ENCODE assay signal across 22 mouse cellular contexts in genomic region chr2:179985695-179986094, GRCm38 (mm10). TPM values are rescaled to one million over a fixed set of nuclear protein-coding genes. Genes with fewer than 3 reads are reported as not detected.
A peak's percentile ranks its signal among the peaks of the same experiment; 100 is the strongest.
DNase-seq lines count a peak whose midpoint lies in the region; ATAC-seq lines count a peak whose summit lies in the region.
"Had no signal": no experiment of that assay in that cellular context is flagged by ENCODE, and none has a peak within 500 bp of the region (broad histone marks: within the 10 kb centered on the region; RNA-seq: fewer than 3 reads in every experiment).

No protein-coding gene starts in this region.

- no peak overlapping the region for H3K4me2 ChIP-seq in embryonic facial prominence, embryonic 12.5 days (replicated peaks)
- no peak overlapping the region for H3K4me2 ChIP-seq in hindbrain, embryonic 11.5 days (replicated peaks; ENCODE audit: low read depth, low read length)
- H3K4me2 ChIP-seq in hindbrain, embryonic 12.5 days (replicated peaks), result no peak overlapping the region
- H3K4me2 ChIP-seq: forebrain, embryonic 12.5 days had no signal

- H3K36me3 ChIP-seq in embryonic facial prominence, embryonic 12.5 days, result no peaks in the 10 kb centered on the region
- no peaks in the 10 kb centered on the region for H3K36me3 ChIP-seq in embryonic facial prominence, embryonic 10.5 days (replicated peaks)
- H3K36me3 ChIP-seq in hindbrain, embryonic 11.5 days (ENCODE audit: control insufficient read depth, insufficient read depth, low read length), result no peaks in the 10 kb centered on the region
- no peaks in the 10 kb centered on the region for H3K36me3 ChIP-seq in hindbrain, embryonic 12.5 days
- H3K36me3 ChIP-seq: forebrain, embryonic 10.5 days; forebrain, embryonic 12.5 days; G1E had no signal

- peak overlapping the region; percentile 5; the same call in 1 of the 2 replicates for H3K9ac ChIP-seq in embryonic facial prominence, embryonic 12.5 days
- 0 out of 2 replicates have a peak overlapping the region, but pooled peaks have one; percentile 4 for H3K9ac ChIP-seq in hindbrain, embryonic 11.5 days (ENCODE audit: low read depth, low read length)
- no peak overlapping the region for H3K9ac ChIP-seq in hindbrain, embryonic 12.5 days
- H3K9ac ChIP-seq: forebrain, embryonic 12.5 days had no signal

- H3K4me3 ChIP-seq in embryonic facial prominence, embryonic 12.5 days, result no peak overlapping the region
- H3K4me3 ChIP-seq in embryonic facial prominence, embryonic 10.5 days, result no peak overlapping the region
- no peak overlapping the region for H3K4me3 ChIP-seq in hindbrain, embryonic 11.5 days (ENCODE audit: low read depth, low read length)
- no peak overlapping the region for H3K4me3 ChIP-seq in hindbrain, embryonic 12.5 days
- H3K4me3 ChIP-seq: erythroblast, embryonic 14.5 days; forebrain, embryonic 10.5 days; forebrain, embryonic 12.5 days had no signal

- WGBS in embryonic facial prominence, embryonic 12.5 days, result 88% methylated on average over 1 of the region's 1 CpGs
- WGBS in embryonic facial prominence, embryonic 10.5 days, result 82% methylated on average over 1 of the region's 1 CpGs
- WGBS in hindbrain, embryonic 11.5 days, result 81% methylated on average over 1 of the region's 1 CpGs
- 56% methylated on average over 1 of the region's 1 CpGs for WGBS in hindbrain, embryonic 12.5 days

- peaks cover 5% of the 10 kb centered on the region; the same call in 1 of the 2 replicates for H3K4me1 ChIP-seq in embryonic facial prominence, embryonic 12.5 days
- peaks cover 9% of the 10 kb centered on the region for H3K4me1 ChIP-seq in embryonic facial prominence, embryonic 10.5 days
- no peaks in the 10 kb centered on the region for H3K4me1 ChIP-seq in hindbrain, embryonic 11.5 days (replicated peaks; ENCODE audit: control insufficient read depth, insufficient read depth, low read length)
- no peaks in the 10 kb centered on the region for H3K4me1 ChIP-seq in hindbrain, embryonic 12.5 days
- H3K4me1 ChIP-seq: forebrain, embryonic 12.5 days had no signal

- no peak for DNase-seq in embryonic facial prominence, embryonic 10.5 days (ENCODE audit: low spot score)
- no peak for DNase-seq in hindbrain, embryonic 11.5 days (ENCODE audit: low spot score)
- DNase-seq in A20 (ENCODE audit: low read depth, low spot score), result peak; percentile 44
- no peak for DNase-seq in left cerebral cortex, adult 9 months (ENCODE audit: low spot score in 2 of 2)
- DNase-seq: adrenal gland, adult 8-10 months; adrenal gland, postnatal 14 days; adrenal gland, postnatal 36 days; cerebellum, adult 11-12 months; cerebellum, adult 2 months; cerebellum, adult 9-10 months; cerebellum, postnatal 10 days; cerebellum, postnatal 25 days had no signal

- no peak for ATAC-seq in embryonic facial prominence, embryonic 12.5 days (ENCODE audit: insufficient number of reproducible peaks, insufficient read depth, low FRiP score, low TSS enrichment)
- no peak for ATAC-seq in hindbrain, embryonic 11.5 days (ENCODE audit: low FRiP score)
- ATAC-seq in hindbrain, embryonic 12.5 days (ENCODE audit: low FRiP score), result no peak
- ATAC-seq: activated CD4-positive, CD25-positive, alpha-beta regulatory T cell, adult 4 months; forebrain, embryonic 14.5 days; forebrain, embryonic 16.5 days; Patski had no signal

- H3K27me3 ChIP-seq in embryonic facial prominence, embryonic 12.5 days, result no peaks in the 10 kb centered on the region
- H3K27me3 ChIP-seq in embryonic facial prominence, embryonic 10.5 days (replicated peaks; ENCODE audit: low read depth, poor library complexity, severe bottlenecking), result no peaks in the 10 kb centered on the region
- no peaks in the 10 kb centered on the region for H3K27me3 ChIP-seq in hindbrain, embryonic 11.5 days (ENCODE audit: control insufficient read depth, insufficient read depth, low read length)
- H3K27me3 ChIP-seq in hindbrain, embryonic 12.5 days, result no peaks in the 10 kb centered on the region
- H3K27me3 ChIP-seq: forebrain, embryonic 12.5 days; Patski had no signal

- no peak overlapping the region for H3K27ac ChIP-seq in embryonic facial prominence, embryonic 12.5 days
- no peak overlapping the region for H3K27ac ChIP-seq in embryonic facial prominence, embryonic 10.5 days (replicated peaks)
- no peak overlapping the region for H3K27ac ChIP-seq in hindbrain, embryonic 11.5 days (ENCODE audit: low read depth, low read length)
- no peak overlapping the region for H3K27ac ChIP-seq in hindbrain, embryonic 12.5 days
- H3K27ac ChIP-seq: forebrain, embryonic 10.5 days; forebrain, embryonic 12.5 days had no signal

- H3K9me3 ChIP-seq in embryonic facial prominence, embryonic 12.5 days, result no peaks in the 10 kb centered on the region
- no peaks in the 10 kb centered on the region for H3K9me3 ChIP-seq in embryonic facial prominence, embryonic 10.5 days
- no peaks in the 10 kb centered on the region for H3K9me3 ChIP-seq in hindbrain, embryonic 11.5 days (ENCODE audit: control insufficient read depth, low read length)
- no peaks in the 10 kb centered on the region for H3K9me3 ChIP-seq in hindbrain, embryonic 12.5 days (replicated peaks)
- H3K9me3 ChIP-seq: forebrain, embryonic 10.5 days; forebrain, embryonic 12.5 days; G1E had no signal

RNA-seq across cellular contexts. Expression of gene Taf4, which starts 9.2 kb away (rescaled TPM):
- polyA plus RNA-seq in embryonic facial prominence, embryonic 12.5 days (2016; fragmentation: Nextera tagmentation; extraction: Ambion mirVana), result 3.8 TPM in 2 replicates
- 3.2 and 3.7 TPM in 2 replicates for polyA plus RNA-seq in embryonic facial prominence, embryonic 10.5 days (2016; fragmentation: Nextera tagmentation; extraction: Ambion mirVana)
- 6.2 and 9.2 TPM in 2 replicates for polyA plus RNA-seq in hindbrain, embryonic 11.5 days (2014; fragmentation: Nextera tagmentation; extraction: Ambion mirVana)
- 3.5 and 5.2 TPM in 2 replicates for polyA plus RNA-seq in hindbrain, embryonic 12.5 days (2016; fragmentation: Nextera tagmentation; extraction: Ambion mirVana)

RNA-seq across cellular contexts. Expression of gene Lsm14b, which starts 39.1 kb away (rescaled TPM):
- polyA plus RNA-seq in embryonic facial prominence, embryonic 12.5 days (2016; fragmentation: Nextera tagmentation; extraction: Ambion mirVana), result 13.1 and 14.9 TPM in 2 replicates
- 8.6 and 9.9 TPM in 2 replicates for polyA plus RNA-seq in embryonic facial prominence, embryonic 10.5 days (2016; fragmentation: Nextera tagmentation; extraction: Ambion mirVana)
- 13.5 and 14.6 TPM in 2 replicates for polyA plus RNA-seq in hindbrain, embryonic 11.5 days (2014; fragmentation: Nextera tagmentation; extraction: Ambion mirVana)
- polyA plus RNA-seq in hindbrain, embryonic 12.5 days (2016; fragmentation: Nextera tagmentation; extraction: Ambion mirVana), result 14.1 and 16.7 TPM in 2 replicates

RNA-seq across cellular contexts. Expression of gene Psma7, which starts 56.5 kb away (rescaled TPM):
- 618 and 631 TPM in 2 replicates for polyA plus RNA-seq in embryonic facial prominence, embryonic 12.5 days (2016; fragmentation: Nextera tagmentation; extraction: Ambion mirVana)
- polyA plus RNA-seq in embryonic facial prominence, embryonic 10.5 days (2016; fragmentation: Nextera tagmentation; extraction: Ambion mirVana), result 909 and 921 TPM in 2 replicates
- polyA plus RNA-seq in hindbrain, embryonic 11.5 days (2014; fragmentation: Nextera tagmentation; extraction: Ambion mirVana), result 756 and 797 TPM in 2 replicates
- 630 and 656 TPM in 2 replicates for polyA plus RNA-seq in hindbrain, embryonic 12.5 days (2016; fragmentation: Nextera tagmentation; extraction: Ambion mirVana)

RNA-seq across cellular contexts. Expression of gene Ss18l1, which starts 56.6 kb away (rescaled TPM):
- polyA plus RNA-seq in embryonic facial prominence, embryonic 12.5 days (2016; fragmentation: Nextera tagmentation; extraction: Ambion mirVana), result 10.0 and 10.8 TPM in 2 replicates
- polyA plus RNA-seq in embryonic facial prominence, embryonic 10.5 days (2016; fragmentation: Nextera tagmentation; extraction: Ambion mirVana), result 8.3 and 8.6 TPM in 2 replicates
- polyA plus RNA-seq in hindbrain, embryonic 11.5 days (2014; fragmentation: Nextera tagmentation; extraction: Ambion mirVana), result 18.5 and 19.9 TPM in 2 replicates
- 32.9 and 37.7 TPM in 2 replicates for polyA plus RNA-seq in hindbrain, embryonic 12.5 days (2016; fragmentation: Nextera tagmentation; extraction: Ambion mirVana)
